Mouse (Mus musculus) heart, adult 10 weeks (tissue): ENCODE results near the gene Tmem42. TPM values are rescaled to one million over a fixed set of nuclear protein-coding genes. Genes with fewer than 3 reads are reported as not detected.

ENCODE experiments used
- polyA plus RNA-seq: library from polyadenylated mRNA; stranded (reverse); fragments of 350-450 nt; fragmentation: Illumina TruSeq; extraction: RNeasy Lipid Tissue Mini Kit (QIAGEN cat#74804); gene quantifications from one replicate; pipeline ENCODE4 v1.2.3, GENCODE M21; 2014; ENCODE audit warnings: low read depth, low replicate concordance

Gene Tmem42
- polyA plus RNA-seq, result 20.1 TPM

DNA sequence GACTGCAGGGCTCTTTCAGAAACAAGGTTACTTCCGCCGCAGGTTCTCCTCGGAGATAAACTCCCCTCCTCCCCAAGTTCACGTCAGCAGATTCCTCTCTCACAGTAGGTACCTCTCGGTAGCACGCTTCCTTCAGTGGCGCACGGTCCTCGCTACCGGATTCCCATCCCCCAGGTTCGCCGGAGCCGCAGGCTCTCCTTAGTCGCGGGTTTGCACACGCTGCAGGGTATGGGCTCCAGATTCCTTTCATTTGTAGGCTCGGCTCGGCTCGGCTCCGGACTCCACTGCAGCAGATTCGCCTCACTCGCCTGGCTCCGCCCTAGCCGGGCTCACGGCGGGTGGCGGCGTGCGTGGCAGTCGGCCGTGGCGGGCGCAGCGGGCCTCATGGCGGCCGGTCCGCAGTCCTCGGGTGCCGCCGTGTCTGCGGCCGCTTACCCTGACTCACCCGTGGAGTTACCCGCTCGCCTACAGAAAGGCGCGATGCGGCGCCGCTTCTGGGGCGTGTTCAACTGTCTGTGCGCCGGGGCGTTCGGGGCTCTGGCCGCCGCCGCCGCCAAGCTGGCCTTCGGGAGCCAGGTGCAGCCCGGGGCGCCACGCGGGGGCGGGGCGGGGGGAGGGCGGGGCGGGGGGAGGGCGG, at the start of gene Tmem42:
TSS of gene Tmem42 (plus strand) at position 332 of the 637 bp plus-strand sequence.

GRCm38 (mm10) chr9:123034426-123034825, 13.3 kb downstream of the Tmem42 start, which contains the start of gene Tgm4:
Tgm4 (plus strand) TSS chr9:123034726.

Other genes starting within 250 kb of the Tmem42 start
- gene Tcaim, start 215.8 kb upstream of the Tmem42 start, polyA plus RNA-seq, result 47.2 TPM
- not detected for gene Gm35549, start 177.3 kb upstream of the Tmem42 start, polyA plus RNA-seq
- gene Zfp445, start 155.3 kb upstream of the Tmem42 start, polyA plus RNA-seq, result 72.8 TPM
- gene Zkscan7, start 135.6 kb upstream of the Tmem42 start, polyA plus RNA-seq, result 6.9 TPM
- 2.0 TPM for gene Zfp105, start 98.3 kb upstream of the Tmem42 start, polyA plus RNA-seq
- 17.4 TPM for gene 1110059G10Rik, start 70.3 kb upstream of the Tmem42 start, polyA plus RNA-seq
- 0.55 TPM for gene Kif15, start 70.3 kb upstream of the Tmem42 start, polyA plus RNA-seq
- gene Tgm4, start 13.4 kb downstream of the Tmem42 start, polyA plus RNA-seq, result not detected
- gene Zdhhc3, start 91.9 kb downstream of the Tmem42 start, polyA plus RNA-seq, result 32.8 TPM
- gene Exosc7, start 91.9 kb downstream of the Tmem42 start, polyA plus RNA-seq, result 33.1 TPM
- 96.5 TPM for gene Clec3b, start 129.6 kb downstream of the Tmem42 start, polyA plus RNA-seq
- 0.58 TPM for gene Cdcp1, start 194.7 kb downstream of the Tmem42 start, polyA plus RNA-seq
- gene Tmem158, start 239.4 kb downstream of the Tmem42 start, polyA plus RNA-seq, result 1.8 TPM